Mouse (Mus musculus): ENCODE measurements around the gene Cpxm1. TPM values are rescaled to one million over a fixed set of nuclear protein-coding genes. Genes with fewer than 3 reads are reported as not detected.
A peak's percentile ranks its signal among the peaks of the same experiment; 100 is the strongest.

Cpxm1 gene
- total and polyA plus RNA-seq, 2 experiments from 2014 or later, result 32.9 to 36.5 TPM

DNA sequence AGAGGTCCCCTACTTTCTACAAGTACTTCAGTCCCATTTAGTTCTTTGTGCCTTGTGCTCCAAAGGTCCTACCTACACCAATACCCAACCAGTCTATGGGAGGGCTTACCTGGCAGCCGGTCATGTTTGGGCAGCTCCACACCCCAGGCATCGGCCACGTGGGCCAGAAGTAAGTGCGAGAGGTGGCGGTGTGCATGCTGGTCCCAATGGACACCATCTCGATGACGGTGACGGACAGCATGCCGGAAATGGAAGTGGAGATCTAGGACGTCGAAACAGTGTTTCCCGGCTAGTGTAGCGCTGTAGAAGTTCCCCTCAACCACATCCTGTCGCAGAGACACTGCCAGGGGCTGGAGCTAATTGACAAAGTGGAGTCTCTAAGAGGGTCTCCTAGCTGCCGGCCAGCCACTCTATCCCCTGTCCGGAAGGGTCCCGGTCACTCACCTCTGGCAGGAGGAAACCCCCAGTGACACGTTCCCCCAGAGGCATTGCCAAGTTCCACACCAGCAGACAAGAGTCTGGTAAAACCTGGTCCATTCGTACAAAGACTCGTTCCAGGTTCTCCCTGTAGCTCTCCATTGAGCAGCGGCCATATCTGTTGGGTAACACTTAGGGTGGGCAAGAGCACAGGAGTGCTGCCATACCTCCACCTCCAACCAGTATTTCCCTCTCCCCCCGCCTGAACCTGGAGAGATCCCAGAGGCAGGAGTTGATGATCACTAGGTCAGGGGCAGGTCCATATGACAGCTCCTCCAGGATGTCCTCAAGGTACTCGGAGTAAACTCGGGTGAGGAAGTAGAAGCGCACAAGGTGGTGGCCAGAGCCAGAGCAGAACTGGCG lies 24.6 kb upstream of the Cpxm1 start:
- no peak for DNase-seq (ENCODE audit: low spot score)
- no peak for TF ChIP-seq CTCF (IDR thresholded peaks at IDR 0.05; ENCODE audit: low read depth)
- no peaks in the 10 kb centered on the region for H3K27me3 ChIP-seq (ENCODE audit: insufficient read depth, low read length)
- H3K27ac ChIP-seq, result no peak overlapping the region
- H3K9me3 ChIP-seq (ENCODE audit: low read length), result no peaks in the 10 kb centered on the region
- H3K4me2 ChIP-seq (ENCODE audit: low read depth, low read length), result no peak overlapping the region
- WGBS, result 97% methylated on average over 26 of the region's 26 CpGs
- H3K4me1 ChIP-seq (ENCODE audit: insufficient read depth, low read length), result 0 out of 2 replicates have a peak, but pooled peaks cover 10% of the 10 kb centered on the region
- no peak overlapping the region for H3K9ac ChIP-seq (replicated peaks; ENCODE audit: low read length)
- ATAC-seq, result no peak
- no peak overlapping the region for H3K4me3 ChIP-seq (ENCODE audit: low read length)
- 0 out of 2 replicates have a peak, but pooled peaks cover 3% of the 10 kb centered on the region for H3K36me3 ChIP-seq (ENCODE audit: insufficient read depth, low read length)

GRCm38 (mm10) chr2:130414094-130414856 lies 16.9 kb upstream of the Cpxm1 start:
- DNase-seq (ENCODE audit: low spot score), result no peak
- WGBS, result 74% methylated on average over 6 of the region's 6 CpGs
- no peak for ATAC-seq

DNA sequence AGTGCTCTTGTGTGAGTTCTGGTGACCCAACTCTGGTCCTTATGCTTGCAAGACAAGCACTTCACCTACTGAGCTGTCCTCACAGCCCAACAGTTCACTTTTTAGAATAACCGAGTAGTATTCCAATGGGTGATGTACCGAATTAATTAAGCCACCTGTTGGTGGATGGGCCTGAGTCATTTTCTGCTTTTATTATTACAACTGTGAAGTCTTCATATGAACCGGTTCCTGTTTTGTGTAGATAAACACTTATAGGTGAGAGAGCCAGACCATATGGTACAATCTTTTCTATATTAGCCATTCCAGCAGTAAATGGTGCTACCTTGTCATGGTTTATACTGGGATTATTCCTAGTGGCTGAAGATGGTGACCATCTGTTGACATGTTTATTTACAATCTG lies 15.4 kb upstream of the Cpxm1 start:
- Histone ChIP-seq H3K9me3 (ENCODE audit: low read length) (no peaks in the 10 kb centered on the region), H3K36me3 (ENCODE audit: insufficient read depth, low read length) (no peaks in the 10 kb centered on the region), H3K4me1 (ENCODE audit: insufficient read depth, low read length) (0 out of 2 replicates have a peak, but pooled peaks cover 3% of the 10 kb centered on the region), H3K4me3 (ENCODE audit: low read length) (no peak overlapping the region), H3K27ac (no peak overlapping the region), H3K27me3 (ENCODE audit: insufficient read depth, low read length) (no peaks in the 10 kb centered on the region), H3K9ac (replicated peaks; ENCODE audit: low read length) (no peak overlapping the region), H3K4me2 (ENCODE audit: low read depth, low read length) (no peak overlapping the region)
- DNase-seq (ENCODE audit: low spot score) (no peak), ATAC-seq (no peak)
- TF ChIP-seq CTCF (IDR thresholded peaks at IDR 0.05; ENCODE audit: low read depth), result no peak
- 86% methylated on average over 3 of the region's 3 CpGs for WGBS

More at GRCm38 (mm10) chr2:130414094-130414856, 16.9 kb upstream of the Cpxm1 start:
- Histone ChIP-seq H3K27me3 (ENCODE audit: insufficient read depth, low read length) (no peaks in the 10 kb centered on the region), H3K9ac (replicated peaks; ENCODE audit: low read length) (no peak overlapping the region), H3K4me2 (ENCODE audit: low read depth, low read length) (no peak overlapping the region), H3K36me3 (ENCODE audit: insufficient read depth, low read length) (no peaks in the 10 kb centered on the region), H3K4me1 (ENCODE audit: insufficient read depth, low read length) (no peaks in the 10 kb centered on the region), H3K4me3 (ENCODE audit: low read length) (no peak overlapping the region), H3K9me3 (ENCODE audit: low read length) (no peaks in the 10 kb centered on the region), H3K27ac (no peak overlapping the region)
- TF ChIP-seq CTCF (IDR thresholded peaks at IDR 0.05; ENCODE audit: low read depth), result 0 out of 2 replicates have a peak, but pooled peaks have one; percentile 17

DNA sequence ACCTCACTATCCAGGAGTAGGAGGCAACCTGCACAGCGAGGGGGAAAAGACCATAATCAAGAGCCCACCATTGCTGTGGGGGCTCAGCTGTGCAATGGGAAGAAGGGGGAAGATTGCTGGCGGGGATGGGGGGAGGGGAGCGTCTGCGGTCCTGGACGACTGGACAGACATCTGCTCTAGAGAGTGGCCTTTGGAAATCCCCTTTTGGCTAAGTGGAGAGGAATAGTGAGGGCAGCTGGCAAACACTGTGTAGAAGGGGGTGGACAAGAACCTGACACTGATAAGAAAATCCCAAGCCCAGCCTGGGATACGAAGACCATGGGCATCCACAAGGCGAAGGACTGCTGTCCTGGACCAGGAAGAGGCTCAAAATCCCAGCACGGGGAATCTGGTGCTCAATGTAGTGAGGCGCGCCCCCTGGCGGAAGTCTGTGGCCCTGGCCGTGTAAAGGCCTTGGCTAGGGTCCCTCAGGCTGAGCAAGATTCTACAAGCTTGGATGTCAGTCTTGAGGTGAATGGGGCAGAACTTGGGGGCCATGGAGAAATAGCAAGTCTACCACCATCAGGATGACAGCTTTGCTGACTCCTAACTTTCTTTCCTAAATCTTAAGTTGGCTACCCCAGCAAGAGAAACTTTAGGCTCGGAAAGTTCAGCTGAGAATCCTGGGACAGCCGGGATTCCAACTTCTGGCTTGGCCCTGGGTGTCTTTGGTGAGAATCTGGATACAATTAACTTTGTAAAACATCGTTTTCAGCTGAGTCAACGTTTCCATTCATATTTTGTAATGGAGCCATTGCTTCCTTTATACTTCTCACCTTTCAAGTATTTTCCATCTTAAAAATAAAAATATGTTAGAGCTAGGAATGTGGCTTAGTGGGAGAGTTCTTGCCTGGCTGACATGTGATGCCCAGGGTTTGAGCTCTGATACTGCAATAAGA lies 14.5 kb upstream of the Cpxm1 start:
- WGBS, result 37% methylated on average over 16 of the region's 16 CpGs
- ATAC-seq (peak; percentile 83), DNase-seq (ENCODE audit: low spot score) (peak; percentile 89)
- no peaks in the 10 kb centered on the region for H3K9me3 ChIP-seq (ENCODE audit: low read length)
- no peak overlapping the region for H3K27ac ChIP-seq
- H3K9ac ChIP-seq (replicated peaks; ENCODE audit: low read length), result no peak overlapping the region
- 0 out of 2 replicates have a peak, but pooled peaks cover 3% of the 10 kb centered on the region for H3K4me1 ChIP-seq (ENCODE audit: insufficient read depth, low read length)
- H3K4me3 ChIP-seq (ENCODE audit: low read length), result no peak overlapping the region
- H3K36me3 ChIP-seq (ENCODE audit: insufficient read depth, low read length), result no peaks in the 10 kb centered on the region
- peak; percentile 92 for TF ChIP-seq CTCF (IDR thresholded peaks at IDR 0.05; ENCODE audit: low read depth)
- H3K27me3 ChIP-seq (ENCODE audit: insufficient read depth, low read length), result no peaks in the 10 kb centered on the region
- H3K4me2 ChIP-seq (ENCODE audit: low read depth, low read length), result no peak overlapping the region

- H3K4me2 ChIP-seq (ENCODE audit: low read depth, low read length), result no peak overlapping the region
- ATAC-seq (no peak; the same call in 1 of the 2 replicates), DNase-seq (ENCODE audit: low spot score) (peak; percentile 63)
- H3K4me3 ChIP-seq (ENCODE audit: low read length), result no peak overlapping the region
- peak; percentile 51 for TF ChIP-seq CTCF (IDR thresholded peaks at IDR 0.05; ENCODE audit: low read depth)
- WGBS, result 14% methylated on average over 6 of the region's 6 CpGs
- no peaks in the 10 kb centered on the region for H3K9me3 ChIP-seq (ENCODE audit: low read length)
- H3K27ac ChIP-seq, result no peak overlapping the region
- H3K9ac ChIP-seq (replicated peaks; ENCODE audit: low read length), result no peak overlapping the region
- H3K36me3 ChIP-seq (ENCODE audit: insufficient read depth, low read length), result no peaks in the 10 kb centered on the region
- no peaks in the 10 kb centered on the region for H3K27me3 ChIP-seq (ENCODE audit: insufficient read depth, low read length)
- H3K4me1 ChIP-seq (ENCODE audit: insufficient read depth, low read length), result 0 out of 2 replicates have a peak, but pooled peaks cover 3% of the 10 kb centered on the region
Observed at GRCm38 (mm10) chr2:130408194-130408593, 10.8 kb upstream of the Cpxm1 start.

GRCm38 (mm10) chr2:130406178-130406577 lies 8.8 kb upstream of the Cpxm1 start, which contains the start of gene Tmem239:
Tmem239 (plus strand) TSS chr2:130406478.
- no peak for DNase-seq (ENCODE audit: low spot score)
- Histone ChIP-seq H3K4me3 (ENCODE audit: low read length) (no peak within 1 kb of the TSS), H3K36me3 (ENCODE audit: insufficient read depth, low read length) (no peaks in the 10 kb centered on the region), H3K4me1 (ENCODE audit: insufficient read depth, low read length) (0 out of 2 replicates have a peak, but pooled peaks cover 3% of the 10 kb centered on the region), H3K9me3 (ENCODE audit: low read length) (no peaks in the 10 kb centered on the region), H3K4me2 (ENCODE audit: low read depth, low read length) (no peak within 1 kb of the TSS), H3K9ac (replicated peaks; ENCODE audit: low read length) (no peak within 1 kb of the TSS), H3K27me3 (ENCODE audit: insufficient read depth, low read length) (no peaks in the 10 kb centered on the region), H3K27ac (no peak within 1 kb of the TSS)
- no peak for TF ChIP-seq CTCF (IDR thresholded peaks at IDR 0.05; ENCODE audit: low read depth)
- WGBS, result 87% methylated on average over 2 of the region's 2 CpGs
- no peak for ATAC-seq

All from hindbrain, postnatal 0 days (tissue).